Mouse (Mus musculus) kidney, postnatal 0 days (tissue): ENCODE data around the gene Xxylt1. TPM values are rescaled to one million over a fixed set of nuclear protein-coding genes. Genes with fewer than 3 reads are reported as not detected.

Experiments
- ATAC-seq: fragments of 200-750 bp; cut with Nextera tagmentation; replicated peaks from 2 replicates; pipeline ENCODE4 v1.8.0; 2017; ENCODE audit warnings: low read depth, moderate number of reproducible peaks, moderate TSS enrichment, moderate library complexity; ENCODE audit not compliant: low FRiP score
- DNase-seq: peaks from one replicate; pipeline ENCODE4 v3.0.0-alpha.2; 2016; ENCODE audit warnings: low spot score
- H3K27ac ChIP-seq: fragments of 300-500 bp; sonication (generic); 2 replicates; pipeline ENCODE4 v1.5.1; 2014; ENCODE audit warnings: mild to moderate bottlenecking
- H3K27me3 ChIP-seq: fragments of 300-500 bp; sonication (generic); 2 replicates; pipeline ENCODE4 v1.6.1; 2014; ENCODE audit warnings: low read length, mixed read lengths; ENCODE audit not compliant: insufficient read depth
- H3K36me3 ChIP-seq: fragments of 300-500 bp; sonication (generic); 2 replicates; pipeline ENCODE4 v1.6.1; 2014; ENCODE audit warnings: low read length, mixed read lengths; ENCODE audit not compliant: insufficient read depth
- H3K4me1 ChIP-seq: fragments of 300-500 bp; sonication (generic); replicated peaks from 2 replicates; pipeline ENCODE4 v1.6.1; 2014; ENCODE audit warnings: antibody characterized with exemption, low read length, mixed read lengths; ENCODE audit not compliant: insufficient read depth
- H3K4me2 ChIP-seq: fragments of 300-500 bp; sonication (generic); 2 replicates; pipeline ENCODE4 v1.6.1; 2014; ENCODE audit warnings: mild to moderate bottlenecking, low read length, moderate library complexity, mixed read lengths
- H3K4me3 ChIP-seq: fragments of 300-500 bp; sonication (generic); replicated peaks from 2 replicates; pipeline ENCODE4 v1.5.1; 2014; ENCODE audit warnings: low read depth, low read length
- H3K9ac ChIP-seq: fragments of 300-500 bp; sonication (generic); 2 replicates; pipeline ENCODE4 v1.6.1; 2014; ENCODE audit warnings: low read depth, low read length
- H3K9me3 ChIP-seq: fragments of 300-500 bp; sonication (generic); replicated peaks from 2 replicates; pipeline ENCODE4 v1.6.1; 2016; ENCODE audit warnings: low read length, inconsistent platforms, mixed read lengths
- CTCF ChIP-seq: IDR thresholded peaks from 2 replicates; pipeline ENCODE4 v1.5.1; 2016; ENCODE audit warnings: antibody characterized with exemption, low read depth, mild to moderate bottlenecking, moderate library complexity
- WGBS: fragments of 180-500 bp; shearing (Covaris S2); extraction: QIAGEN DNeasy Blood & Tissue Kit; methylation state at CpG from one replicate; pipeline ENCODE4 v1.1.7; 2014; 5-methylcytosine and 5-hydroxymethylcytosine counted together
- polyA plus RNA-seq: library from polyadenylated mRNA; unstranded; fragments of >200 nt; fragmentation: Nextera tagmentation; extraction: Ambion mirVana; gene quantifications from 2 replicates; pipeline ENCODE4 v1.2.1, GENCODE M21; 2015

Xxylt1 gene
- polyA plus RNA-seq, 1 experiment from 2014 or later = 20.0 TPM

DNA sequence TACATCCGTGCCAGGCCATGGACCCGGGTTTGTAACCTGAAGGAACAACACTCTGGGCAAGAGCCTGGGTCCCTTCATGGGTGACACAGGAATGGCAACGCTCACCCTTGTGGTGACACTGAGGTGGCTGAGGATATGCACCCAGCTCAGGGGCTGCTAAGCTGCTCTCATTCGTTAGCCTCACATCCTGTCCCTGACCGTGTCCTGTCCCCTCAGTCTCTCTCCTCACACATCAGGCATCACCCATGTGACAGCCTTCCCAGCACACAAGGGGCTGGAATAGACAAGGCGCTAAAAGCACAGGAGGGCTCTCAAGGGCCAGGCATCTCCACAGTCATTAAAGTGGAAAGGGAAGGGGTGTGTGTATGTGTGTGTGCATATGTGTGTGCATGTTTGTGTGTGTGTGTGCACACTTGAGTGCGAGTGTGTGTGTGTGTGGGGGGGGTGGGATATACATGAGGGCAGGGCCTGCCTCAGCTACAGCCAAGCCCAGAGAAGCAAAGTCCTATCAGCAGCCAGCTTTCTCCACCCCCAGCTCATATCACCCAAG lies 29.0 kb downstream of the Xxylt1 start:
- H3K4me2 ChIP-seq = no peak overlapping the region
- WGBS = 65% methylated on average over 7 of the region's 7 CpGs
- H3K9ac ChIP-seq = no peak overlapping the region
- H3K9me3 ChIP-seq = no peaks in the 10 kb centered on the region
- no peaks in the 10 kb centered on the region for H3K36me3 ChIP-seq
- no peak for TF ChIP-seq CTCF
- H3K27ac ChIP-seq = no peak overlapping the region
- H3K27me3 ChIP-seq = no peaks in the 10 kb centered on the region
- H3K4me3 ChIP-seq = no peak overlapping the region
- DNase-seq (no peak), ATAC-seq (no peak)
- no peaks in the 10 kb centered on the region for H3K4me1 ChIP-seq

DNA sequence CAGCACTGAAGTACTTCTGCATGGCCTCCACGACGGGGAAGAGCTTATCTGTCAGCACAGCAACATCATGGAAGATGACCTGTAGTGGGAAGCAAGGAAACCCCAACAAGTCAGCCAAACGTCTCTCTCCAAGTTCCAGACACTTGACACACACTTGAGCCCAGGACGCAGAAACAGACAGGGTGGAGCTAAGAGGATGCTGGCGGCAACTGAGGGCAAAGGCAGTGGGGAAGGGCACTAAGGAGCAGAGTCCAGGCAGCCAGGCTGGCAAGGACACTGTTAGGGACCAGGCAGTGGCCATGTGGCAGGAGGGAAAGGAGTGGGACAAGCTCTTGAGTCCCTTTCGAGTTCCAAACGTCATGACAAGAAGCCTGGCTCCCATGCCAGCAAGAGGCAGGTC lies 30.5 kb downstream of the Xxylt1 start:
- 75% methylated on average over 7 of the region's 7 CpGs for WGBS
- no peaks in the 10 kb centered on the region for H3K36me3 ChIP-seq
- no peaks in the 10 kb centered on the region for H3K9me3 ChIP-seq
- no peaks in the 10 kb centered on the region for H3K27me3 ChIP-seq
- H3K27ac ChIP-seq = no peak overlapping the region
- ATAC-seq = no peak
- H3K4me2 ChIP-seq = no peak overlapping the region
- no peak overlapping the region for H3K9ac ChIP-seq
- no peak for DNase-seq
- no peaks in the 10 kb centered on the region for H3K4me1 ChIP-seq
- no peak for TF ChIP-seq CTCF
- no peak overlapping the region for H3K4me3 ChIP-seq

DNA sequence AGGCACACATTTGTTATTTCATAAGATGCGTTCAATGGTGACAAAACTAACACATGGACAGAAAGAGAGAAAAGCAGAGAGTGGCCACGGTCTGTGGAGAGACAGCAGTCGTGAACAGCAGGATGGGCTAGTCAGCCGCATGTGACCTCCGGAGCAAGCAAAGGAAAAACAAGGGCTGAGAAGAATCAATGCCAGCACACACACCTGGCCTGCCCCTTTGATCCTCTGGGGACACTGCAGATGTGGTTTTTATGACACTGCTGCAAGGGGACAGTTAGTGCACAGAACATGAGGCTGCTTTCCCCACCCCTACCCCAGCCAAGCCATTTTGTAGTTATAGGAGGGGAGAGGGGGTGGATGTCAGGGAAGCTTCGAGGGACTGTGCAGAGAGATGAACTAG lies 33.0 kb downstream of the Xxylt1 start:
- no peak for ATAC-seq
- H3K27me3 ChIP-seq = no peaks in the 10 kb centered on the region
- no peak for DNase-seq
- no peak overlapping the region for H3K9ac ChIP-seq
- H3K4me2 ChIP-seq = no peak overlapping the region
- H3K4me3 ChIP-seq = no peak overlapping the region
- no peak for TF ChIP-seq CTCF
- no peaks in the 10 kb centered on the region for H3K9me3 ChIP-seq
- no peak overlapping the region for H3K27ac ChIP-seq
- H3K4me1 ChIP-seq = no peaks in the 10 kb centered on the region
- 55% methylated on average over 6 of the region's 6 CpGs for WGBS
- H3K36me3 ChIP-seq = no peaks in the 10 kb centered on the region

DNA sequence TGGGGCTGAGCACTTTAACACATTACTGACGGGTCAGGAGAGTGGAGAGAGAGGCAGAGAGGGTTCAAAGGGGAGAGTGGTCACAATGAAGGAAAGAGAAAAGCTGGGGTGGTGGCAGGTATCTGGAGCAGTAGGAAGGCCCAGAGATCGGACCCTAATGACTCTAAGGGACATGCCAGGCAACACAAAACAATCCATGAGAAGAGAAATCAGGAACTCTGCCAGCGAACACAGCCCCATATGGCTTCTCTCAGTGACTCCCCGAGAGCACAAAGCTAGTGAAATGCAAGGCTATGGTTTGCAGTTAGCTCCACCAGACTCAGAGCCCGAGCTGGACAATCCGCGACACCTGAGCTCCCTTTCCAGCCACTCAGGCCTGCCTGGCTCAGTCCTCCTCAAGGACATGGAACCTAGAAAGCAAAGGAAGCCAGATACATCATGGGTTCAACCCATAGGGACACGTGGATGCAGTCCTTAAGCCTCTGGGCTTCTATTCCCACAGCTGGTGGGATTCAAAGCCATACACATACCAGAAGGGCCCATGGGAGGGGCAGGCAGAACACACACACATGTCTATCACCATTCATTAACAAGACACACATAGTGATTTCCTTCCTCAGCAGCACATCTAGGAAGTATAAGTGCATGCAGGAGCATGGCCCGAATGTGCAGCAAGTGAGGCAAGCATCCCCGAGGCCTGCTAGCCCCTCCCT lies 33.9 kb downstream of the Xxylt1 start:
- Histone ChIP-seq H3K4me1 (no peaks in the 10 kb centered on the region), H3K36me3 (no peaks in the 10 kb centered on the region), H3K27ac (no peak overlapping the region), H3K9me3 (no peaks in the 10 kb centered on the region), H3K4me2 (no peak overlapping the region), H3K27me3 (no peaks in the 10 kb centered on the region), H3K9ac (no peak overlapping the region), H3K4me3 (no peak overlapping the region)
- DNase-seq = no peak
- WGBS = 70% methylated on average over 10 of the region's 10 CpGs
- TF ChIP-seq CTCF = no peak
- no peak for ATAC-seq

DNA sequence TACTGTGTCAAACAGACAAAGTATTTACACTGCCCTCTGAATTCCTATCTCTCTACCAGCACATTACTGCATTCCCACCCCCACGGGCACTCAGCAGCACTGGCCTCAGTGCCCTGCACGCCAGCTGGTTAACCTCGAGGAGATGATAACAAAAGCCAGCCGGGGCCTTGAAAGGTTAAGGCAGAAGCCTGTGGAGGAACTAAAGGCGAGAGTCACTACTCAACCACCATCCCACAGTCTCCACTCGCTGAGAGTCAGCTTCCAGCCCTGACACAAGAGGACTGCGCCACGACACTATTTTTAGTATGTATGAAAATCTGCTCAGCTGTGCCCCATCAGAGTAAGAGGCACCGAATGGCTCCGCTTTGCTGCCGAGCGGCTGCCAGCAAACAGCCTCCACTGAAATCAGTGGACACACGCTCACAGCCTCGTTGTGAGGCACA lies 35.0 kb downstream of the Xxylt1 start:
- Histone ChIP-seq H3K36me3 (no peaks in the 10 kb centered on the region), H3K4me2 (no peak overlapping the region), H3K9ac (no peak overlapping the region), H3K27me3 (no peaks in the 10 kb centered on the region), H3K27ac (no peak overlapping the region), H3K9me3 (no peaks in the 10 kb centered on the region), H3K4me3 (no peak overlapping the region), H3K4me1 (no peaks in the 10 kb centered on the region)
- DNase-seq = no peak
- ATAC-seq = no peak
- TF ChIP-seq CTCF = no peak
- 62% methylated on average over 14 of the region's 14 CpGs for WGBS

DNA sequence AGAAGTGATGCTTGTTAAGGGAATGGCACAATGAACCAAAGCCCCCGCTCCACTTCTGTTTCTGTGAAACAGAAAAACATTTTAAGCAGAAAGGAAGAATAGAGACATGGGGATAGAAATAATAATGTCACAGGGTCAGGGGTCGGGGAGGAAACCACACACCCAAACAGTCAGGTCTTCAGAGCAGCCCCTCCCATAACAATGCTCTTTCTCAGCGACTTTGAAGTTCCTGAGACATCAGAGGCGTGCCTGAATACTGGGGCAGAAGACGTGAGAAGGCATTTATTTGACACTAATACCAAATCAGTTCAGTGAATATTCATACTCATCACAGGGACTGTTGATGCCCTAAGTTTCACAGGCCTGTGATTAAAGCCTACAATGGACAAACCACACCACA lies 36.0 kb downstream of the Xxylt1 start:
- no peak for TF ChIP-seq CTCF
- ATAC-seq (no peak), DNase-seq (no peak)
- Histone ChIP-seq H3K4me2 (no peak overlapping the region), H3K9ac (0 out of 2 replicates have a peak overlapping the region, but pooled peaks have one; percentile 18), H3K4me1 (peaks cover 1% of the 10 kb centered on the region; the same call in 1 of the 2 replicates), H3K36me3 (no peaks in the 10 kb centered on the region), H3K27me3 (no peaks in the 10 kb centered on the region), H3K27ac (no peak overlapping the region), H3K9me3 (no peaks in the 10 kb centered on the region), H3K4me3 (no peak overlapping the region)
- WGBS = 67% methylated on average over 5 of the region's 5 CpGs

DNA sequence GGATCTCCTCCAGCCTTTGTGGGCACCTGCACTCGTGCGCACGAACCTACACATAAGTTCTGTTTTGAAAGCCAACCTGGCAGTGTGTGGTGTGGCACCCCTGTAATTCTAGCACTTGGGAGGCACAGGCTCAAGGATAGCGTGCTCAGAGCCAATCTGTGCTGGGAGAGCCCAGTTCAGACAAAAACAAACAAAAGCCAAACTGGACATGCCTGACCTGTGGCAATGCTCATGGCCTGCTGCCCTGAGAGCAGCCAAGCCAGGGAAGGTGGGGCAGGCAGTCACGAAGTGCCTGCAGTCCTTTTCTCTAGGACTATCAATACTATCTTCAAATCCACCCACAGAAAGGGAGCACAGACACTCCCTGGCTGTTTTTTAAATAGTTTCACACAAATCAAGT lies 38.1 kb downstream of the Xxylt1 start:
- no peak for TF ChIP-seq CTCF
- no peak overlapping the region for H3K4me3 ChIP-seq
- H3K9me3 ChIP-seq = no peaks in the 10 kb centered on the region
- H3K36me3 ChIP-seq = no peaks in the 10 kb centered on the region
- no peak overlapping the region for H3K27ac ChIP-seq
- no peak overlapping the region for H3K4me2 ChIP-seq
- H3K9ac ChIP-seq = no peak overlapping the region
- H3K4me1 ChIP-seq = peaks cover 4% of the 10 kb centered on the region; the same call in 1 of the 2 replicates
- no peaks in the 10 kb centered on the region for H3K27me3 ChIP-seq
- ATAC-seq (no peak), DNase-seq (no peak)
- 53% methylated on average over 5 of the region's 5 CpGs for WGBS
